Mouse (Mus musculus): Measurements from ENCODE around the gene Tssc4.
A peak's percentile ranks its signal among the peaks of the same experiment; 100 is the strongest.

Tssc4 gene

DNA sequence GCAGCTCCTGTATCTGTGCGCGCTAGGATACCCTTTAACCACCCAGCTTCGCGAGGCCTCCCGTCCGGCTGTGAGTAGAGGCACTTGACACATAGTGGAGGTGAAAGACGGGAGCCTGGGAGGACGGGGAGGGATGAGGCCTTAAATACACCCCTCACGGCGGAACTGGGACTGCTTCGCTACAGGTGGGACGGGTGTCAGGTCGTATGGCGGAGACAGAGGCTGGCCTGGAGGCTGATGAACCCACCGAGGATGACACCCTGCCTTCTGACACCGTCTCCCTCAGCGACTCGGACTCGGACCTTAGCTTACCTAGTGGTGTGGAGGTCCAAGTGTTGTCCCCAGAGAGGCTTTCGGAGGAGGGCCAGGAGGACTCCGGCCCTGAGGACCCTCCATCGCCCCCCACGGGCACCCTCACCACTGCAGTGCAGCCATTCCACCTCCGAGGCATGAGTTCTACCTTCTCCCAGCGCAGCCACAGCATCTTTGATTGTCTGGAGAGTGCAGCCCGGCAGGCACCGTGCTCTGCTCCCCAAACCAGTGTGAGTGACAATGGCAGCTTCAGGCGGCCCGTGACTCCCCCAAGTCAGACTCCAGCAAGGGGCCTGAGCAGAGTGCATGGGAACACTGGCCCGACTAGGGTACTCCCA is 827 bp downstream of the Tssc4 start:
- DNase-seq = no peak

DNA sequence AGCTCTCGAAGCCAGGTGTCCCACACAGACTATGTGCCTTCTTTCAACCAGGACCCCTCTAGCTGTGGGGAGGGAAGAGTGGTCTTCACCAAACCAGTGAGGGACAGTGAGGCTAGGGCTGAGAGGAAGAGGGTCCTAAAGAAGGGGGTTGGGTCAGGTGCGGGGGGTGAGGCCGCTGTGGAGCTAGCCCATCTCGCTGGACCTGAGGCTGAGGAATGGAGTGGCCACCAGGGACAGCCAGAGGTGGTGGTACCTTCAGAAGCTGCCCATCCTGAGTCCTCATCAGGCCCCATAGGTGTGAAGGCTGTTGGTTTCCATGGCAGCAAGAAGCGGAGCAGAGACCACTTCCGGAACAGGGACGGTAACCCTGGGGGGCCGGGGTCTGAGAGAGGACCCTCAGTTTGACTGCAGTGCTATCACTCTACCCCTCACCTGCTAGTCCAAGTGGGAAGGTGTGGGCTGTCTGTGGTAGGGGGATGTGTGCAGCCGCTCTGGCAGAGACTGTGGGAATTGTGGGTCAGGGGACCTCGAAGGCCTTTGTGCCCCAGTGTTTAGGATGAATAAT is 1.5 kb downstream of the Tssc4 start:
- DNase-seq = no peak

DNA sequence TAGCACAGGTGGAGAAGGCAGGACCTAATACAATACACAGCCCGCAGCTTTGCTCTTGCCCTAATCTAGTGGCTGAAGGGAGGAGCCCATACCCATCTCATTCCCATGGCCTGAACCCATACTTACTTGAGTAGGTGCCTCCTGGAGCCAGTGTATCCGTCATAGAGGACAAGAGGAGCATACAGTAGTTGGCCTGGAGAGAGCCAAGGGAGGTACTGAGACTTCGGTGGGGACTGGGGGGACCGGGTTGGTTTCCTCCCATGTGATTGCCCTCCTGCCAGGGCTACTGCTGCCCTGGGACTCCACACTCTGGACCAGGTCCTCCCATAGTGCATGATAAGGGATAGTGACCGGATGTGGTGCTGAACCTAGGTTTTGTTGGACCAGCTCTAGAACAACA is 3.6 kb downstream of the Tssc4 start:
- DNase-seq = no peak

DNA sequence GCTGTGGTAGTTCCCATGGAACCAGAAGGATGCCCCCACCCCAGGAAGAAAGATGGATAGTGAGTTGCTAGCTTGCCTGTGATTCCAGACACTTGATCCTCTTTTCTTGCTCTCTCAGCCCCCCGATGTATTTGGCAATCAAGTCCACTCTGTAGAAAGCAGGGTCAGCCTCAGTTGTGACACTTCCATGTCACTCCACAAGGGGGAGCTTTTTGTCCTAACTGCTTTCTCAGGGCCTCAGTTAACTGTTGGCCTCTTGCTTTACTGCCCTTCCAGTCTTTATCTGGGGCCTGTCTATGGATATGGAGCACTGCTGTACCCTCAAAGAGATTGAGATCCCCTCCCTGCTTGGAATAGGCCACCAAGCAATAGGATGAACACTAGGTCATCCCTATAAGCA is 4.0 kb downstream of the Tssc4 start:
- peak; percentile 61 for DNase-seq

DNA sequence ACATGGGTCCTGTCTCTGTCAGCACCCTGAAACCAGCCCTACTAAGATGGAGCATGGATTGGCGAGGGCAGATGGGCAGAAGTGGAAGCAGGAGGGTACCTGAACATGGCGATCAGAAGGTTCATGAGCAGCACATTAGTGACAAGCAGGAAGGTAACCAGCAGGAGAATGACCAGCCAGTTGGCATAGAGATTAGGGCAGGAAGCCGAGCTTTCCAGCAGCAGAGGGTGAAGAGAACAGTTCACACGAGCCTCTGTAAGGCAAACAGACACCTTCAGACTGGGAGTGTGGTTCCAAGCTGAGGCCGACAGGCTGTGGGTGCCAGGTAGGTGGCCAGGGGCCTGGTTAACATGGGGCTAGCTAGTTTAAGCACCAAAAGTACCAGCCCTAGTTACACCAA is 6.3 kb downstream of the Tssc4 start:
- no peak for DNase-seq

DNA sequence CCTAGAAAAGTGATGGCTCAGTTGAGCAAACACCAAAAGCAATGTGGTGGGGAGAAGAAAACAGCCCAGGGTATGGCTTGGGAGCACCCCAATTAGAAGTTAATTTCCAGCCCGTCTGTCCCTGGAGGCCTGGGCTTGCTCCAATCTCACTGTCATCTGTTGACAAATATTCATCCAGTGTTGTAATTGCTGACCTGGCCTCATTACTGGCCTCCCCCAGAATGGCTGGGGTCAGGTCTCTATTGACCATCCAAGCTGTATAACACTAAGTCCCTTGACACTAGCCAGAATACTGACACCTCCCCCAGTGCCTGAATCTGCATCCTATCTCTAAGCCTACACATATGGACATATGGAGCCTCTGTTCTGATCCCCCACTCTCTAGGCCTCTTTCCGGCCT is 8.3 kb downstream of the Tssc4 start:
- no peak for DNase-seq

DNA sequence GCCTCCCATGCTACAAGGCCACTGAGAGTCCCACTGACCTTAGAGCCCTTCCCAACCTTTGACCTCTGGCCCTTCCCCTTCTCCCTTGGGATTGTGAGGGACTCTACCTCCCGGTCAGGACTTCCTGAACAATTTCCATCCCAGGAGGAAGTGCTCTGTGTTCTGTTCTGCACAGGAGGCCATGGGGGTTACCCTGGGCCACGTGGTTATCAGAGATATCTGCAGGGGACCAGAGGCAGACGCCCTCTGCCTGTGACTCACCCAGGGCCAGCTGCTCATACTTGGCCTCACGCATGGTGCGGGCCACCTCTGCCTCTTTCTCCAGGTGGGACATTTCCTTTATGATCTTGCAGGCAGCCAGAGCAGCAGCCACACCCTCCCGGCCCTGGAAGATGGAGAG is 13.0 kb downstream of the Tssc4 start:
- DNase-seq = no peak

DNA sequence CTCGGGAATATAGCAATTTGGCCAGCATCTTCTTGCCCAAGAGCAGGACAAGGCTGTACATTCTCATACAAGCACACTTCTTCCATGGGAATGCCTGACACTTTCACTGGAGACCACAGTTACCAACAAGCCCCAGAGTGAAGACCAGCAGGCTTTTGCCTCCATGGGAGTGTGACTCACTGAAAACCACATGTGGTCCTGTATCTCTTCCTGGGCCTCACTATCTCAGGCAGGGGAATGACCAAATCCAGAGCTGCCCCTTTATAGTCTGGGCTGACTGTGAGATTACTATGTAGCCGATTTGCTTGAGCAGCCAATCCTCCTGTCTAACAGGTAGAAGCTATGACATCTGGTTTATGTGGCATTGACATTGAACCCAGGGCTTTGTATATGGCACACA is 14.7 kb downstream of the Tssc4 start:
- no peak for DNase-seq

DNA sequence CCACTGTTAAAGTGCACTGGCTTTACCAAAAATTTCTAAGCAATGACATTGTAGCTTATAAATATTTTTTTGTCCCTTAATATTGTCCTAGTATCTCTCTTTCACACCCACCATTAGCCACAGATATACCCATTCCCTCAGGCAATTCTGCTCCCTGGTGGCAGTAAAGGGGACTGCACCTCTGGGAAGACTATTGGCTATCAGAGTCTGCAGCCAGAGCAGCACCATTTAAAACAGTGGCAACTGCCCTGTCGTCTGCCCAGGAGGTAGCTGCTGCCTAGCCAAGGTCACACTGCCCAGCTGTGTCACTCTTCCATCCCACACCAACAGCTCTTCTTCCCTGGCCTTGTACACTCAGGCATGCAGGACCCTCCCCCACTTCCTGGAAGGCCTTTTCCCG is 17.3 kb downstream of the Tssc4 start:
- DNase-seq = peak; percentile 84

DNA sequence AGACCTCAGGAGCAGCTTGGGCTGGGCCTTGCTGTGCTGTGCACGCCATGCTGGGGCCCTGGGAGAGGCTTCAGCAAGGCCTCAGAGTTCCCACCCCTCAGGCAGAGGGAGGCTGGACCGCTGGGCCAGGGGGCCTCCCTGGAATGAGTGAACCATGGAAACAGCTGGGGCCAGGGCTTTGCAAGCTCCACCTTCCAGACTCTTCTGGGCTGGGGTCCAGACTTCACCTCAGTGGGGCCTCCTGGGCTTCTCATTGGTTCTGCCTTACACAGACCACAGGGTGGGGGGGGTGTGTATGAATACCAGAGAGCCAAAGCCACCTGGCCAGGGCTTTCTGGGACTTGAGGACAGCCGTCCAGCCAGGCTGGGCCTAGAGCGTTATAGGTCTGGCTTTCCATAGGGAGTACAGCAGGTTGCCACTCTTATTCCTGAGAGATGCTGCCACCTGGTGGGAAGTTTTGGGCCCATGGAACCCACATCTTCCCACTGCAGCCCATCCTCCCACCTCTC is 18.1 kb downstream of the Tssc4 start:
- DNase-seq = peak; percentile 66

DNA sequence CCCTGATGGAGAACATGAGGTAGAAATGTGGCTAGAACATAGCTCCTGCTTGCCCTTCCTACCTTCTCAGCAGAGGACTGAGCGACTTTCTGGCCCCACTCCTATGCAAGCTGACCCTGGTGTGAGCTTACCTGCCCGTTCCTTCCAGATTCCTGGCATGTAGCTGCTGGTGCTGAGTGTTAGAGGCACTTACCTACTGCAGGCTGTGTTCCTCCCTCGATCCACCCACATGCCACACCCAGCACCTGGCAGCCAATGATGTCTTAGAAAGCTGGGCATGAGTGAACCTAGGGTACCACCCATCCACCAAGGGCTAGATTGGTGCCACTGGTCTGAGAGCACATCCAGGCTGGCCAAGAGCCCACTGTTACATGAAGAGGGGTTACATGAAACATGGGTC is 24.8 kb downstream of the Tssc4 start:
- no peak for DNase-seq

DNA sequence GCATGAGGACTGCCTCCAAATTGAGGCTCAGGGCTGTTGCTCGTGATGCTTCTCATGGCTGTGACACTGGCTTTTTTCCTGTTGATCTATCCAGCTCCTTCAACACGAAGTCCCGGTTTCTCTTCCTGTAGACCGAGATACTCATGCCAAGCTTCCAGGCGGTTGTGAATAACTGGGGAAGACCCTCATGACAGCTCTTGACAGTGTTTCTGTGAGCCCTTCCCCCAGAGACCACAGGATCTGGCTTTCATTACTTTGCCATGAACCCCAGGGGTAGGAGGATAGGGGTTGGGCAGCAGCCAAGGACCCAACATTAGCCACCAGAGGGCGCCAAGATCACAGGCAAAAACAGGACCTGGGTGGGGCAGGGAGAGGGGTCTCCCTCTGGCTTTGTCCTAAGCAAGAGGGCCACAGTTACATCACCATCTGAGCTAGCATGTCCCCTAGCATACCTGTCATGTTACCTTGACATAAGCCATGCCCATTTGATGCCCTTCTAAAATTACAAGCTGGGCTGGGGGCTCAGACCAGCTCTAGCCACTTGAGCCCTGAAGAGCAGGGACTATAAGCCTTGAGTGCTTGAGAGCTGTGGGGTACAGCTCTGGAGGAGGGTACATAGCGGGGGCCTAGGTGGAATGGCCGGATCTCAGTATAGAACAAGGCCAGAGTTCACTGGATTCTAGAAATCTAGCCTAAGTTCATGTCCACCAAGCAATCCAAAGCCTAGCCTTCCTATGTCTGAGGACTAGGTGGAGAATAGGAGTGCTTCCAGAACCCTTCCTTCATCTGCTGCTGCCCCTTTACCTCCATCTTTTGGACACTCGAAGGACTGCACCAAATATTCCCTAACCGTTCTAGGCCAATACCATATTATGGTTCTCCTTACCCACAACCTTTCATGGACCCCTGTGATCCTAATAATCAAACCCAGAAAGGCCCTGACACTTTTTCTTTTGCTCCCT is 25.8 kb downstream of the Tssc4 start, which contains the start of gene Trpm5:
TSS of gene Trpm5 (minus strand) at position 51 of the 962 bp plus-strand sequence.
- DNase-seq = peak; percentile 83

DNA sequence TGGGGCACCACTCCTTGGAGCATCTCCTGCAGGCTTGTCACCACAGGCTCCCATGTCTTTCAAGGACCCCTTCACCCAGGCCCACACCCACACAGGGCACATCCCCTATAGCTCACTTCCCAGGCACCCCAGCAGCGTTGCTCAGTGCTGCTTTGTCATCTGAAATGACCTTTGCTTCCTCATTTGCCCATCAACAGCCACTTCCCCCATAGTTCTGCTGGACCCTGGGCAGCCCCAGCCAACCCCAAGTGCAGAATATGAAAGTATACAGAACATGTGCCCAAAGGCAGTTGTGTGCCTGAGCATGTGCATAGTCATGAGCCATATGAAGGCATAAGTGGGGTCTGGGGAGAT is 26.5 kb downstream of the Tssc4 start:
- DNase-seq = no peak

DNA sequence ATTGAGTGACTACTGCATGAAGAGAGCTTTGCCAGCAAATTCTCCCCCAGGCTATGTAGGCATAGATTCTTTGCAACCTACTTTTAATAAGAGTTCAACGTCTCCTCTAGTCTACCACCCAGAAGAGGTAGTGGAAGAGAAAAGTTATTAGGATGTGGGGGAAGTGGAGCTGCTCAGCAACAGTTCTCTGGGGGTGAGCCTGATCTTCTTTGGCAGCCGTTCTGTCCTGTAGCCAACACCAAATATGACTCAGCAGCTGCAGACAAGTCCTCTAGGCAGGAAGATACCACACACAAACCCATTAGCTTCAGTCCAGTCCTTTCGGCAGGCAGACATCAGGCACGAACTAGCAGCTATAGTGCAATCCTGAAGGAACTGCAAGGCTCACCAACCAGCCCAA is 31.7 kb downstream of the Tssc4 start:
- DNase-seq = no peak

DNA sequence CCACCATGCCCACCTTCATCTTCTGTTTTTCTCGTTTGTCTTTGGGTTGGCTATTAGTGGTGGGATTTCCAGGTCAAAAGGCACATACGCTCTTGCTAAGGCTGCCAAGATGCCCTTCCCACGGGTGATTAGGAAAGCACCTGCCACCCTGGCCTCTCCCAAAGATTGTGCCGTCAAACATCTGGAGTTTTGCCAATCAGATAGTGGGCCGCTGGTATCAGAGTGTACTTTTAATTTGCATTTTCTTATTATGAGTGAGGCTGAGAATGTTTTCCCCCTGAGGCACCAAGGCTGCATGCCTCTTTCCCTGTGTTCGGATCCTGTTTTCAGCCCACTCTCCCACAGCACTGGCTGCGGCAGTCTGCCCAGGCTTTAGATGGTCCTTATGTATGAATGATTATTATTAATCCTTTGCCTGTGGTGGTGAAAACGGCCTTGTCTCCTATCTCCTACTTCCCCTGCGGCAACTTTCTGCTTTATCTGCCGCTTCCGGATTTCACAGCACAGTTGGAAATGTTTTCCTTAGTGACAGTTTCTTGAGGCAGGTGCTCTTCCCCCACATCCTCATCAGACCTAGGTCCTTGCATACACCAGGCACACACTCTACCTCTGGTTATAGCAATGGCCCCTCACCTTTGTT is 36.3 kb downstream of the Tssc4 start:
- DNase-seq = no peak

DNA sequence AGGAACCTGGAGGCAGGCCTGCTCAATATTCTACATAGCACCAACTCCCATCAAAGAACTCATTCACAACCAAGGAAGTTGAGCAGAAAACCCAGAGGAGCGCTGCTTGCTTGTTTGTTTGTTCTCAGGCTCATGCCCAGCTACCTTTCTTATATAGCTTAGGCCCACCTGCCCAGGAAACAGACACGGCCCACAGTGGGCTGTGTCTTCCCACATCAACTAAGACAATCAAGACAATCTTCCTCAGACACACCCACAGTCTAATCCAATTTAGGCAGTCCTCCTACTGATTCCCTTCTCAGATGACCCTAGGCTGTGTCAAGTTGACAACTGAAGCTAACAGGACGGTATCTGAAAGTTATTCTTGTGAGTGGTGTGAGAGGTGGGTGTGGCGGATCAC is 37.0 kb downstream of the Tssc4 start, which contains the start of gene Kcnq1:
TSS of gene Kcnq1 (plus strand) at position 301 of the 400 bp plus-strand sequence.
- no peak for DNase-seq

DNA sequence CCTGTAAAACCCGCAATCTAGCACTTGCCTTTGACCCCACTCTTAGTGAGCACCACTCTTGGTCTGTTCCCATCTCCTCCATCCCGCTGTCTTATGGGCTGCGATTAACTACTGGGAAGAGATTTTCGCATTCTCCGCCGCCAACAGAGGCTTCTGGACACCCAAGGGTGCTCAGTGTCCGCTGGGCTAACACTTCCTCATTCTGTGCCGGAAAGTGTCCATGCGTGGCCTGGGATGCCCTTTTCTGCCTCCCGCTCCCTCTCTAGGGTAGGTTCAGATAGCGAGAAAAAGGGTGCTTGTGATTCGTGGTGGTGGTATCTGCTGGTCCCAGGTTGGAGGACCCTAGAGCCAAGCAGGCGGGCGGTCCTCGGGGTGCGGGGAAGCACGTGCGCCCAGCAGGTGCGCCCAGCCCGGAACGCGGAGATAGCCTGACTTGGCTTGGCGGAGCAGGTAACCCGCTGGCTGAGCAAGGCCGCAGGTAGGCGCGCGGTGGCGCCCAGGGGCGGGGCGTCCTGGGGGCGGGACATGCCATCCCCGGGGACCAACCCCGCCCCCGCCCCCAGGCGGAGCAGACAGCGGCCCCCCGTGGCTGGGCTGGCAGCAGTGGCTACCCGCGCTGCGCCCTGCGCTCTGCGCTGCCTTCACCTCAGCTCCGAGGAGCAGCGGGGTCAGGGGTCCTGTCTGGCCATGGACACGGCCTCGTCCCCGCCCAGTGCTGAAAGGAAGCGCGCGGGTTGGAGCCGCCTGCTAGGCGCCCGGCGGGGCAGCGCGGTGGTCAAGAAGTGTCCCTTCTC is 37.8 kb downstream of the Tssc4 start:
- DNase-seq = peak; percentile 78

DNA sequence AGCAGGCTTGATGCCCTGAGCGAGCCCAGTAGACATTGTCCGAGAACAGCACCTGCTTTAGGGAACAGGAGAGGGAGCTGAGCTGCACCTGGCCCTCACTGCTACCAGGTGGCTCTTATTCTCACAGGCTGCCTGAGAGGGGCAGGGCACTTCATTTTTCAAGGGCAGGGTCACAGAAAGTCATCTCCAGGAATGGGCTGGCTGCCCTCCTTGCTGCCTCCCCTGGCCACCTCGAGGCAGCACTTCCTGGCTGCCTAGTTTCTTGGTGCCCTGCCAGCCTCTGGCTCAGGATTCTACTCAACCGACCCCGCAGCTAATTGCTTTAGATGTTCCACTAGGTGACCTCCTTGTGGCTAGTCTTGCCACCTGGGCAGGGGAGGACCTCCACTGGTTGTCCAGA is 39.2 kb downstream of the Tssc4 start:
- DNase-seq = peak; percentile 64

DNA sequence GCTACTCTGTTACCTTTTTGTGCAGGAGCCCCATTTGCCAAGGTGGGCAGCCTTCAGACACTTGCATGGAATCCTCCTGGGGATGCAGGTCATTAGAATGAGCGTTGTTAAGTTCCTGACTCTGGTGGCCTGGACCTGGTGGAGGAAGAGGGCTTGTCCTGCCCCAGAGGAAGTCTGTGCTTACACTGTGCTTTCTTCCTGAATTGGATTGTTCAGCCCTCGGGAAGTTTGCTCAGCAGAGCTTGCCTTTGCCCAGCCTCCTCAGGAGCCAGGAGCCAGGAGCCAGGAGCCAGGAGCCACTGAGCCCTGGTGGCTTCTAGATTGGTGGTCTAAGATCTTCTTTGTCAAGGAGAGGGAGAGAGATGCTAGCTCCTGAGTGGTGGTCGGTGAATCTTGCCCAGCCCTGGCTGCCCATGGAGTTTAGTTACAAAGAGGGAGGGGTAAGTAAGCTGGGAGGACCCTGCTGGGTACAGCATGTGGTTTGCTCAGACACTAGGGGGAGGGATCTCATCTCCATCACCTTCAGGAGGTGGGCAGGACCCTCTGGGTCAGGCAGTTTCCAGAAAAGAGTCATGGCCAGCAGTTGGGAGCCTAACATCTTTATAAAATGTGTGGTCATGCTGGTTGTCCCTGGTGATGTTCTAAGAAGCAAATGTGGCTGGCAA is 40.1 kb downstream of the Tssc4 start:
- peak; percentile 35 for DNase-seq

DNA sequence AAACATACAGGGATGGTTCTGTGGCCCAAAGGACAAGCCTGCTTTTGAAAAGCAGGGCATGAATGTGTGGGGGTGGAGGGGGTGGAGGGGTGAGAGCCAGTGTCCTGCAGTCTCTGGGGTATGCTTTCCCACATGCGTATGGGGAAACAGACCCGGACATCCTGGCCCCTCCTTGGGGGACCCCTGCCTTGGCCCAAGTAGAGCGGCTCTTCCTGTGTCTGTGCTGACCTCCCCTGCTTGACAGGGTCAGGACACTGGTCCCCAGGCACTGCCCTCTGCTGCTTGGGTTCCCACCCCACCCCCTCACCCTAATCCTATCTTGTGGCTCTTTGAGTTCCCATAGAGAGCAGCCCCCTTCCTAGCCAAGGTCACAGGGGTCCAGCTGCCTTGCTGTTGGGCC is 40.6 kb downstream of the Tssc4 start:
- DNase-seq = no peak

DNA sequence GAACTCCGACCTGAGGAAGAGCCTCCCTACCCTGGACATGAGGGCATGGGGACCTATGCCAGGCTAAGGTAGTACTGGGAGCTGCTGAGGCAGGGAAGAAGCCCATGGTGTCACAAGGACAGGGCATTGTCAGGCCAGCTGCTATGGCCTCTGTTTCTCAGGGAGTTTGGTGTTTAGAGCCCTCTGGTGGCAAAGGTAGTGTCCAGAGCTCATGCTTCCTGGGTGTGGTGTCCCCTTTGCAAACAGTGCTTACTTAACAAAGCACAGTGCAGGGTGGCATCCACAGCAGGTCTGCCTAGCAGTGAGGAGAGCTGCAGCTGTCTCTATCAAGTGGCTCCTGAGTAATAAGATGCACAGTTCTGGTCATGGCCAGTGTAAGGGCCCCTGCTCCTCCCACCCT is 41.8 kb downstream of the Tssc4 start:
- no peak for DNase-seq

DNA sequence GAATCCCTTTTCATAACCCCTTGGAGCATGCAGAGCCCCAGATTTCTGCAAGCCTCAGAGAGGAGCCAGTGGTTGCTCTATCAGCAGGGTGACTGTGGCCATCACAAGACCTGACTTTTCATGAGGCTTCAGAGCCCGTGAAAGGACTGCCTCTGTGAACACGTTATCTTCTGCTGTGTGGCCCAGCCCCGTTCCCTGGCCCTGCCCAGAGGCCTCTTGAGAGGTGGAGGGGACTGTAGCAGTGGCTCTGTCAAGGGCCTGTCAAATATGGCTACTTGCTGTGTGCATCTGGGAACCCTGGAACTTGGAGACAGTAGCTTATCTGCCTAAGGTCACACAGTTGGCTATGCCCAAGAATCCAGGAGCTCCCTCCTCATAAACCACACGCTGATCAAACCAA is 42.7 kb downstream of the Tssc4 start:
- no peak for DNase-seq

Data from lung, postnatal 14 days (tissue).